Mouse (Mus musculus): ENCODE data around the gene Fam174a. TPM values are rescaled to one million over a fixed set of nuclear protein-coding genes. Genes with fewer than 3 reads are reported as not detected.

Fam174a gene
- 21.9 and 24.3 TPM in 2 replicates for polyA plus RNA-seq (2014; fragmentation: Nextera tagmentation; extraction: Ambion mirVana)

DNA sequence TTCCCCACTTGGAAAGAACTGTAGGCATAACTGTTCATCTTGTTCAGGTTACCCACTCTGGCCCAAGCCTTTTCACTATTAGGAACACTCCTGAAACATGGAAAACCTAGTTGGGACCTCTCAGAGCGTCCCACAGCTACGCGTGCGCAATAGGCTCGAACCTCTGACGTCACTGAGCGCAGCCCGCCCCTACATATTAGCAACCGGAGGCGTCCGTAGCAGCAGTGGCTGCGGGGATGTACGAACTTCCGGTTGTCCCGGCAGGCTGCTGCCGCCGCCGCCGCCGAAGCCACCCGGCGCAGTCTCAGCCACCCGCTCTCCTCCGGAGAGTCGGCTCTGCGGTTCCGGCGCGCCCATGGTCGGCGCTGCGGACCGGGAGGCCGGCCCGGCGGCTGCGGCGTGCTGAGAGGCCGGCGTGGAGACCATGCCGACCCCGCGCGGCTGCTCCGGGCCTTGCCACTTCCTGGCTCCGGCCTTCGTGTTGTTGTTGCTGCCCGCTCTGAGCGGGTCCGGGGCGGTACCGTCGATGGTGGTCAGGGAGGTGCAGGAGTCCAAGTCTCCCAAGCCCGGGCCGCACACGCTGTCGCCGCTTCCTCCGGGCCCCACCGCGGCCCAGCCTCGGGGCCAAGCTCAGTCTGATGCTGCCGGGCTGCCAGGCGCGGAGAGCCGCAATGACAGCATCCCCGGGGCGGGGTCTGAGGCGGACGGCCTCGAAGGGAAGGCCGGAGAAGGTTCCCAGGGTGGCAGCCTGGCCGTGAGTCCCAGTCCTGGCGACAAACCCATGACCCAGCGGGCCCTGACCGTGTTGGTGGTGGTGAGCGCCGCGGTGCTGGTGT is at the start of gene Fam174a:
Fam174a (plus strand) TSS at position 231 of the 836 bp plus-strand sequence.
- peak; percentile 99 for ATAC-seq (ENCODE audit: low FRiP score, low TSS enrichment)
- Histone ChIP-seq H3K4me1 (ENCODE audit: control insufficient read depth, insufficient read depth, low read length) (peaks cover 12% of the 10 kb centered on the region), H3K27me3 (ENCODE audit: control insufficient read depth, insufficient read depth, low read length) (no peaks in the 10 kb centered on the region), H3K9ac (replicated peaks; ENCODE audit: low read length) (peak within 1 kb of the TSS; percentile 95), H3K27ac (replicated peaks; ENCODE audit: low read depth, low read length) (peak within 1 kb of the TSS; percentile 89), H3K36me3 (ENCODE audit: control insufficient read depth, insufficient read depth, low read length) (no peaks in the 10 kb centered on the region), H3K9me3 (ENCODE audit: control insufficient read depth, low read length) (no peaks in the 10 kb centered on the region), H3K4me2 (ENCODE audit: low read length) (peak within 1 kb of the TSS; percentile 96), H3K4me3 (replicated peaks; ENCODE audit: low read depth, low read length) (peak within 1 kb of the TSS; percentile 93)
- under 1% methylated on average over 79 of the region's 79 CpGs for WGBS
- peak; percentile 97 for DNase-seq

DNA sequence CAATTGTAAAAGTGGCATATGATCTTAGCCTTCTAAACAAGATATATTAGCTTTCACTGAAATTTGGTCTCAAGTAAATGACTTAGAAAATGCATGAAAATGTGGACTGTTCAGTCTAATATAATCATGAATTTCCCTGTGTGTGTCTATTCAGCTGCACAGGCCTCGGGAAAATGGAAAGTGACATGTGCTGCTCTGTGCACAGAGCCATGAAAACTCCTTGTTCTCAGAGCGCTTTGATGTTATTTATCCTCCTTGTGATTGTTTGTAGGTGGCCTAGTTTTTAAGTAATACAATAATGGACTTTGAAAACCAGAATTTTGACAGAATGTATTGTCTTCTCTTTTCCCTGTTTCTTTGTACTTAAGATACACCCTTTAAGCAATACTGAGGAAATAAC is 49.6 kb upstream of the Fam174a start:
- DNase-seq = peak; percentile 51
- no peak for ATAC-seq (ENCODE audit: low FRiP score, low TSS enrichment)
- H3K36me3 ChIP-seq (ENCODE audit: control insufficient read depth, insufficient read depth, low read length) = no peaks in the 10 kb centered on the region
- WGBS = 11% methylated on average over 2 of the region's 2 CpGs
- no peak overlapping the region for H3K4me3 ChIP-seq (replicated peaks; ENCODE audit: low read depth, low read length)
- no peak overlapping the region for H3K27ac ChIP-seq (replicated peaks; ENCODE audit: low read depth, low read length)
- H3K9me3 ChIP-seq (ENCODE audit: control insufficient read depth, low read length) = no peaks in the 10 kb centered on the region
- H3K4me2 ChIP-seq (ENCODE audit: low read length) = no peak overlapping the region
- no peaks in the 10 kb centered on the region for H3K27me3 ChIP-seq (ENCODE audit: control insufficient read depth, insufficient read depth, low read length)
- peaks cover 3% of the 10 kb centered on the region; the same call in 1 of the 2 replicates for H3K4me1 ChIP-seq (ENCODE audit: control insufficient read depth, insufficient read depth, low read length)
- H3K9ac ChIP-seq (replicated peaks; ENCODE audit: low read length) = no peak overlapping the region

- WGBS = 56% methylated on average over 13 of the region's 13 CpGs
- ATAC-seq (ENCODE audit: low FRiP score, low TSS enrichment) (no peak), DNase-seq (peak; percentile 30)
- H3K4me3 ChIP-seq (replicated peaks; ENCODE audit: low read depth, low read length) = no peak overlapping the region
- no peak overlapping the region; the same call in 1 of the 2 replicates for H3K4me2 ChIP-seq (ENCODE audit: low read length)
- H3K36me3 ChIP-seq (ENCODE audit: control insufficient read depth, insufficient read depth, low read length) = no peaks in the 10 kb centered on the region
- no peak overlapping the region for H3K9ac ChIP-seq (replicated peaks; ENCODE audit: low read length)
- H3K9me3 ChIP-seq (ENCODE audit: control insufficient read depth, low read length) = no peaks in the 10 kb centered on the region
- H3K27me3 ChIP-seq (ENCODE audit: control insufficient read depth, insufficient read depth, low read length) = no peaks in the 10 kb centered on the region
- H3K27ac ChIP-seq (replicated peaks; ENCODE audit: low read depth, low read length) = no peak overlapping the region
- peaks cover 3% of the 10 kb centered on the region; the same call in 1 of the 2 replicates for H3K4me1 ChIP-seq (ENCODE audit: control insufficient read depth, insufficient read depth, low read length)
Observed at GRCm38 (mm10) chr1:95267950-95268724, 45.3 kb upstream of the Fam174a start.

GRCm38 (mm10) chr1:95273321-95273720 is 40.1 kb upstream of the Fam174a start:
- Histone ChIP-seq H3K4me3 (replicated peaks; ENCODE audit: low read depth, low read length) (no peak overlapping the region), H3K27me3 (ENCODE audit: control insufficient read depth, insufficient read depth, low read length) (no peaks in the 10 kb centered on the region), H3K9me3 (ENCODE audit: control insufficient read depth, low read length) (no peaks in the 10 kb centered on the region), H3K4me1 (ENCODE audit: control insufficient read depth, insufficient read depth, low read length) (peaks cover 3% of the 10 kb centered on the region; the same call in 1 of the 2 replicates), H3K36me3 (ENCODE audit: control insufficient read depth, insufficient read depth, low read length) (no peaks in the 10 kb centered on the region), H3K27ac (replicated peaks; ENCODE audit: low read depth, low read length) (no peak overlapping the region), H3K9ac (replicated peaks; ENCODE audit: low read length) (no peak overlapping the region), H3K4me2 (ENCODE audit: low read length) (no peak overlapping the region)
- no peak for ATAC-seq (ENCODE audit: low FRiP score, low TSS enrichment)
- 29% methylated on average over 1 of the region's 1 CpGs for WGBS
- no peak for DNase-seq

- H3K4me2 ChIP-seq (ENCODE audit: low read length) = no peak overlapping the region
- WGBS = 85% methylated on average over 5 of the region's 5 CpGs
- no peaks in the 10 kb centered on the region for H3K9me3 ChIP-seq (ENCODE audit: control insufficient read depth, low read length)
- ATAC-seq (ENCODE audit: low FRiP score, low TSS enrichment) = no peak
- H3K36me3 ChIP-seq (ENCODE audit: control insufficient read depth, insufficient read depth, low read length) = no peaks in the 10 kb centered on the region
- H3K4me1 ChIP-seq (ENCODE audit: control insufficient read depth, insufficient read depth, low read length) = no peaks in the 10 kb centered on the region
- no peak overlapping the region for H3K4me3 ChIP-seq (replicated peaks; ENCODE audit: low read depth, low read length)
- H3K9ac ChIP-seq (replicated peaks; ENCODE audit: low read length) = no peak overlapping the region
- no peak for DNase-seq
- H3K27me3 ChIP-seq (ENCODE audit: control insufficient read depth, insufficient read depth, low read length) = no peaks in the 10 kb centered on the region
- H3K27ac ChIP-seq (replicated peaks; ENCODE audit: low read depth, low read length) = no peak overlapping the region
Observed at GRCm38 (mm10) chr1:95308324-95308723, 5.1 kb upstream of the Fam174a start.

GRCm38 (mm10) chr1:95314229-95314555 is 769 bp downstream of the Fam174a start:
- Histone ChIP-seq H3K27ac (replicated peaks; ENCODE audit: low read depth, low read length) (peak overlapping the region; percentile 89), H3K27me3 (ENCODE audit: control insufficient read depth, insufficient read depth, low read length) (no peaks in the 10 kb centered on the region), H3K9me3 (ENCODE audit: control insufficient read depth, low read length) (no peaks in the 10 kb centered on the region), H3K36me3 (ENCODE audit: control insufficient read depth, insufficient read depth, low read length) (no peaks in the 10 kb centered on the region), H3K4me2 (ENCODE audit: low read length) (peak overlapping the region; percentile 96), H3K4me1 (ENCODE audit: control insufficient read depth, insufficient read depth, low read length) (peaks cover 12% of the 10 kb centered on the region), H3K4me3 (replicated peaks; ENCODE audit: low read depth, low read length) (peak overlapping the region; percentile 93), H3K9ac (replicated peaks; ENCODE audit: low read length) (peak overlapping the region; percentile 95)
- 0% methylated on average over 6 of the region's 6 CpGs for WGBS
- peak; percentile 5; the same call in 1 of the 2 replicates for ATAC-seq (ENCODE audit: low FRiP score, low TSS enrichment)
- DNase-seq = peak; percentile 24

DNA sequence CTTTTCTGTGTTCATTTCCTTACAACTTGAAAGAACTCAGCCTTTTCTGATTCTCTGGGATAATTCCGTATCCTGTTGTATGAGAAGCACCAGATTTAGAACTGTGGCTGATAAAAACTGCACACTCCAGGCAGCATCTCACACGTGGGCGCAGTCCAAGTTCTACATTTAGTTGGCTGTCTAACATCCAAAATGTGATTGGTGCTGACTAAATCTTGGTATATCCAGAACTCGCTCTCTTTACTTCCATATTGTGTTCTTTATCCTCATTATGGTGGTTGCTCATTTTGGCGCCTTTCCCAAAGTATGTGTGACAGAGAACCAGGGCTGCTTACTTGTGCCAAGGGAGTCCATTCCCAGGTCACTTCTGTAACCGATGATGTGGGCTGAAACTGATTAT is 2.6 kb downstream of the Fam174a start:
- Histone ChIP-seq H3K4me1 (ENCODE audit: control insufficient read depth, insufficient read depth, low read length) (peaks cover 12% of the 10 kb centered on the region), H3K9ac (replicated peaks; ENCODE audit: low read length) (no peak overlapping the region), H3K9me3 (ENCODE audit: control insufficient read depth, low read length) (no peaks in the 10 kb centered on the region), H3K36me3 (ENCODE audit: control insufficient read depth, insufficient read depth, low read length) (no peaks in the 10 kb centered on the region), H3K27ac (replicated peaks; ENCODE audit: low read depth, low read length) (no peak overlapping the region), H3K4me3 (replicated peaks; ENCODE audit: low read depth, low read length) (no peak overlapping the region), H3K4me2 (ENCODE audit: low read length) (no peak overlapping the region), H3K27me3 (ENCODE audit: control insufficient read depth, insufficient read depth, low read length) (no peaks in the 10 kb centered on the region)
- ATAC-seq (ENCODE audit: low FRiP score, low TSS enrichment) (no peak), DNase-seq (no peak)
- WGBS = 88% methylated on average over 6 of the region's 6 CpGs

DNA sequence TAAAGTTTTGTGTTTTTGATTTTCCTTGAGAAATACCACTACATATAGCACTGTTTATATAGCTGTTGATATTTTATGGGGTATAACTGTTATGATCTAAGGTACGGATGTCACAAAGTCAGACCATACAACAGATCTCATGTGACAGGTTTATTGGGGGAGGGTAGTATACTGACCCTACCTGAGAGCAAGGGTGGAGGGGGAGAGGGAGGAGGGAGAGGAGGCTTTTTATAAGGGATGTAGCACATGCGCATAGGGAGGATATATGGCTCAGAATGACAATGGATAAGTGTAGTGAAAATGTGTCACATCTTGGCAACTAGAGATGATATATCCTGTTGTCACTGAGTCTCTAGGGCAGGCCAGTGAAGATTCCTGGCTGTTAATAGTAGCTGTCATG is 8.8 kb downstream of the Fam174a start:
- no peak overlapping the region for H3K9ac ChIP-seq (replicated peaks; ENCODE audit: low read length)
- H3K27me3 ChIP-seq (ENCODE audit: control insufficient read depth, insufficient read depth, low read length) = no peaks in the 10 kb centered on the region
- no peak overlapping the region for H3K4me3 ChIP-seq (replicated peaks; ENCODE audit: low read depth, low read length)
- H3K9me3 ChIP-seq (ENCODE audit: control insufficient read depth, low read length) = no peaks in the 10 kb centered on the region
- 93% methylated on average over 2 of the region's 2 CpGs for WGBS
- no peak for DNase-seq
- no peaks in the 10 kb centered on the region for H3K4me1 ChIP-seq (ENCODE audit: control insufficient read depth, insufficient read depth, low read length)
- H3K36me3 ChIP-seq (ENCODE audit: control insufficient read depth, insufficient read depth, low read length) = peaks cover 14% of the 10 kb centered on the region; the same call in 1 of the 2 replicates
- no peak overlapping the region for H3K27ac ChIP-seq (replicated peaks; ENCODE audit: low read depth, low read length)
- H3K4me2 ChIP-seq (ENCODE audit: low read length) = no peak overlapping the region
- no peak; the same call in 1 of the 2 replicates for ATAC-seq (ENCODE audit: low FRiP score, low TSS enrichment)
